Mouse (Mus musculus) heart, embryonic 12.5 days (tissue): ENCODE data around the gene Slc13a2. TPM values are rescaled to one million over a fixed set of nuclear protein-coding genes. Genes with fewer than 3 reads are reported as not detected.

ENCODE experiments used
- ATAC-seq: fragments of 200-750 bp; cut with Nextera tagmentation; 2 replicates; pipeline ENCODE4 v1.8.0; 2017; ENCODE audit warnings: moderate TSS enrichment, moderate library complexity; ENCODE audit not compliant: insufficient number of reproducible peaks, low FRiP score
- H3K27ac ChIP-seq: fragments of 300-500 bp; sonication (generic); 2 replicates; pipeline ENCODE4 v1.5.1; 2016; ENCODE audit warnings: mild to moderate bottlenecking, moderate library complexity; ENCODE audit not compliant: poor library complexity, severe bottlenecking
- H3K27me3 ChIP-seq: fragments of 300-500 bp; sonication (generic); replicated peaks from 2 replicates; pipeline ENCODE4 v1.6.1; 2016; ENCODE audit warnings: mild to moderate bottlenecking, moderate library complexity
- H3K36me3 ChIP-seq: fragments of 300-500 bp; sonication (generic); 2 replicates; pipeline ENCODE4 v1.6.1; 2016; ENCODE audit warnings: mild to moderate bottlenecking, moderate library complexity
- H3K4me1 ChIP-seq: fragments of 300-500 bp; sonication (generic); replicated peaks from 2 replicates; pipeline ENCODE4 v1.6.1; 2016; ENCODE audit warnings: mild to moderate bottlenecking
- H3K4me2 ChIP-seq: fragments of 300-500 bp; sonication (generic); 2 replicates; pipeline ENCODE4 v1.6.1; 2016; ENCODE audit warnings: mild to moderate bottlenecking, moderate library complexity
- H3K4me3 ChIP-seq: fragments of 300-500 bp; sonication (generic); 2 replicates; pipeline ENCODE4 v1.5.1; 2016; ENCODE audit warnings: mild to moderate bottlenecking
- H3K9ac ChIP-seq: fragments of 300-500 bp; sonication (generic); 2 replicates; pipeline ENCODE4 v1.6.1; 2016; ENCODE audit warnings: mild to moderate bottlenecking, moderate library complexity
- H3K9me3 ChIP-seq: fragments of 300-500 bp; sonication (generic); replicated peaks from 2 replicates; pipeline ENCODE4 v1.6.1; 2016; ENCODE audit warnings: mild to moderate bottlenecking, moderate library complexity
- WGBS: fragments of 180-500 bp; shearing (Covaris S2); methylation state at CpG from one replicate; pipeline ENCODE4 v1.1.7; 2016; 5-methylcytosine and 5-hydroxymethylcytosine counted together
- polyA plus RNA-seq: library from polyadenylated mRNA; unstranded; fragments of >200 nt; fragmentation: Nextera tagmentation; extraction: Ambion mirVana; gene quantifications from 2 replicates; pipeline ENCODE4 v1.2.1, GENCODE M21; 2016

The Slc13a2 gene
- polyA plus RNA-seq, 1 experiment from 2014 or later = not detected

DNA sequence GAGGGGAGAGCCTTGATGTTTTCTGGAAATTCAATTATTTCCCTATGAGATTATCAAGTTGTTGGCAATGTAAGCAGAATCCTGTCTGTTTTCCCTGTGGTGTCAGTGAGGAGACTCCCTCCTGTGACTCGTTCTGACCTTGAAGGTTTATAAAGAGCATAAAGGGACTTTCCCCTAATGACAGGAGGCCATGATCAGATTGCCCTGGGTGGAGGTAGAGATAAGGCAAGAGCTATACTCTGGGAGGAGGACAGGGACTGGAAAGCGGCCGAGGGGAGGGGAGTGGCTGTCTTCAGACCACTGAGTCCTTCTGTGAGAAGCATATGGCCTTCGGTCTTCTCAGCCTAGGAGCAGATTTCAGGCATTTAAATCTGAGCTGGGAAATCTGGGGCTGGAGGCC, 12.0 kb upstream of the Slc13a2 start:
- WGBS = 29% methylated on average over 4 of the region's 4 CpGs
- Histone ChIP-seq H3K36me3 (no peaks in the 10 kb centered on the region), H3K9me3 (no peaks in the 10 kb centered on the region), H3K4me2 (no peak overlapping the region), H3K4me1 (peaks cover 7% of the 10 kb centered on the region; the same call in 1 of the 2 replicates), H3K4me3 (no peak overlapping the region), H3K27me3 (no peaks in the 10 kb centered on the region), H3K9ac (no peak overlapping the region), H3K27ac (no peak overlapping the region)
- ATAC-seq = no peak

DNA sequence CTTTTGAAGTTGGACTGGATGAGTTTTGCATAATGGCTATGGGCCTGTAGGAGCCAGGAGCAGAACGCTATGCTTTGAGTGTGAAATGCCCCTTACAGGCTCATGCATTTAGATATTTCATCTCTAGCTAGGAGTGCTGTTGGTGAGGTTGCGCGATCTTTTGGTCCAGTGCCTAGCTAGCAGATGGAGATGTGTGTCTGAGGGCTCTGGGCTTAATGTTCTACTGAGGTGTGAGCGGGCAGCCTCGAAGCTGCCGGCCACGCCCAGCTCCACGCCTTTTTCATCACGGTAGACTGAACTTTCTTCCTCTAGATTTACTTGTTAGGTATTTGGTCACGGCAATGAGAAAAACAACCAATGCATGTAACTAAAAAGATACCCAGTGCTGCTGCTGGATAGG, 9.2 kb upstream of the Slc13a2 start:
- Histone ChIP-seq H3K36me3 (no peaks in the 10 kb centered on the region), H3K4me1 (peaks cover 7% of the 10 kb centered on the region; the same call in 1 of the 2 replicates), H3K9me3 (no peaks in the 10 kb centered on the region), H3K4me2 (no peak overlapping the region), H3K4me3 (no peak overlapping the region), H3K9ac (no peak overlapping the region), H3K27me3 (no peaks in the 10 kb centered on the region), H3K27ac (no peak overlapping the region)
- no peak for ATAC-seq
- 85% methylated on average over 10 of the region's 10 CpGs for WGBS

DNA sequence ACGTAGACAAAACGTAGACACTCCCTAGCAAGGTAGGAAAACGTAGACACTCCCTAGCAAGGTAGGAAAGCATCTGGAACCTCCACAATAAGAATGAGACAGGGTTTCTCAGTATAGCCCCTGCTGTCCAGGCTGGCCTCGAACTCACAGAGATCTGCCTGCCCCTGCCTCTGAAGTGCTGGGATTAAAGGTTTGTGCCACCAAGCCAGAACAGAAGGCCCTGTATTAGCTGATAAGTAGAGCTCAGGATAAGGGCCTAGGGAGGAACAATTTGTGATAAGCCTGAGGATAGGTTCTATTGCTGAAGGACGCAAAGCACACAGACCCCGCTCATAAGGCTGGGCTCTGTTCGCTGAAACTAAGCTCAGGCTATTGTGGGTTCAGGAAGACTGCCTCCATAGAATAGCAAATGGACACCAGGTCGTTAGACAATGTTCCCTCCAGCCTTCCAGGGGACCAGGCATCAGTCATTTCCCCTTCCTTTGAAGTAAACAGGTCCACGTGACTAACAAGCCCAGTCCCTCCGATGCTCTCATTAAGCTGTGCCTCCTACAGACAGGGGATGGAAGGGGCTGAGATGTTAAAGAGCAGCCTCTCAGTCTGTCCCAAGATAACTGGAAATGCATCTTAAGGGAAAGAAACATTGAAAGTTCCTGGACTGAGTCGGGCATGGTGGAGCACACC, 8.3 kb upstream of the Slc13a2 start:
- Histone ChIP-seq H3K9me3 (no peaks in the 10 kb centered on the region), H3K4me3 (no peak overlapping the region), H3K4me1 (0 out of 2 replicates have a peak, but pooled peaks cover 3% of the 10 kb centered on the region), H3K27ac (no peak overlapping the region), H3K36me3 (no peaks in the 10 kb centered on the region), H3K4me2 (no peak overlapping the region), H3K27me3 (no peaks in the 10 kb centered on the region), H3K9ac (no peak overlapping the region)
- ATAC-seq = no peak
- WGBS = 39% methylated on average over 11 of the region's 11 CpGs

DNA sequence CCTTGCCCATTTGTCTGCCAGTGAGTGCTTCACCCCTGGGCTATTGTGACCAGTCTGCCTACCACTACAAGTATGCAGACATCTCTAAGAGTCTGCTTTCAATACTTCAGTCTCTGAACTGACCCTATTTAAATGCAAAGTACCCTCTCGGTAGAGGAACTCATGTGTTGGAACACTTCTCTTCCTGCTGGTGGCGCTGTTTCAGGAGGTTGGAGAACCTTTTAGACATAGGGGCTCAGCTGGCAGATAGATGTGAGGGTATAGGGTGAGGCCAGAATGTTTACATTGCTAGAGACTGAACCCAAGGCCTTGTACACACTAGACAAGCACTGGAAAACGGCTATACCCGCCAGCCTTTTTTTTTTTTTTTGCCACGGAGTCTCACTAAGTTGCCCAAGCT, 6.3 kb upstream of the Slc13a2 start:
- no peaks in the 10 kb centered on the region for H3K9me3 ChIP-seq
- no peaks in the 10 kb centered on the region for H3K27me3 ChIP-seq
- no peak overlapping the region for H3K9ac ChIP-seq
- no peak overlapping the region for H3K27ac ChIP-seq
- no peaks in the 10 kb centered on the region for H3K4me1 ChIP-seq
- whole genome bisulfite sequencing = 79% methylated on average over 5 of the region's 5 CpGs
- H3K36me3 ChIP-seq = no peaks in the 10 kb centered on the region
- H3K4me2 ChIP-seq = no peak overlapping the region
- H3K4me3 ChIP-seq = no peak overlapping the region
- no peak for ATAC-seq

DNA sequence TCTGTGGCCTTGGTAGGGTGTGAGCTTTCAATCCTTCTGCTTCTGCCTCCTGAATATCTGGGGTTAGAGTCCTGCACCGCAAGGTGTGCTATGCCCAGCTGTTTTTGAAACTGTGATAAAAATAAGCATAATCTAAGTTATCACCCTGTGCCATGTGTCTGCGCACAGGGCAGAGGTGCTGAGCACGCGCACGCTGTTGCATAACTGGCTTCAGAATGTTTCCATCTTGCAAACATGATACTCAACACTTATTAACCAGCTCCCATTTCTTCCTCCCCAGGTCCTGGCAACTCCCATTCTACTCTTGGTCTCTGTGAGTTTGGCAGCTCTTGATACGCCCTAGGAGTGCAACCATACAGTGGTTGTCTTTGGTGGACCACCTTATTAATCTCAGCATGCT, 5.6 kb upstream of the Slc13a2 start:
- Histone ChIP-seq H3K9me3 (no peaks in the 10 kb centered on the region), H3K4me3 (no peak overlapping the region), H3K4me1 (no peaks in the 10 kb centered on the region), H3K27me3 (peaks cover 6% of the 10 kb centered on the region), H3K36me3 (no peaks in the 10 kb centered on the region), H3K27ac (no peak overlapping the region), H3K9ac (no peak overlapping the region), H3K4me2 (no peak overlapping the region)
- 91% methylated on average over 6 of the region's 6 CpGs for WGBS
- ATAC-seq = no peak

DNA sequence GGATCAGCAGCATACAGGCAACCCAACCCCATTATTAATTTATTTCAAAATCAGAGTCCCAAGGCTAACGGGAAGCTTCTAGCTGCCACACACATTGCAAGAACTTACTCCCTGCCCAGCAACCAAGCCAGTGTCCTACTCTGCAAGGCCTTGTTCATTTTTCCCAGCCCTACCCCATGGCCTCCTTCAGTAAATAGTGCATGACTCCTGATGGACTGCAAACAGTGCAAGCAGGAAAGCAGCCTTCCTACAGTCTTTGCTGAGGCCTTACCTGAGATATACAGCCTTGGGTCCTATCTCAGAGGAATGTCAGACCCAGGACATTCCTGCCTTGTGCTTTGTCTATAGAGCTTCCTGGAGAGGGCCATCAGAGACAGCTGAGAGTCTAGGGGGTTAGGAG, 3.6 kb upstream of the Slc13a2 start:
- no peak for ATAC-seq
- WGBS = 95% methylated on average over 1 of the region's 1 CpGs

DNA sequence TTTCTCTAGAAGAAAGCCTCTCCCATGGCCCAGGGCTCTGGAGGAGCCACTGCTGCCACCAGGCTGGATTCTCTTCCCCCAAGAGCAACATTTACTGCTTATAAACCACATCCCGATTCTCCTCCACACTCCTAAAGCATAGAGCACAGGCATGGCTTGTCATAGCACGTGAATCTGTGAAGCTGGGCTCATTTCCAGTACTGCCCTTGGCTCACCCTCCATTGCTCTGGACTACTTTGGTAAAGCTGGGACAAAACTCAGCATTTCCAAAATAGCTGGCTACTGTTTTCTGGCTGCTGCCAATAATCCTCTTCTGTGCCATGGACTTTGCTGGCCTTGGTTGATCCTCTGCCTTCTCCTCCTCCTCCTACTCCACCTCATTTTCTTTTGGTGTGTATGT, 2.3 kb upstream of the Slc13a2 start:
- H3K4me2 ChIP-seq = no peak overlapping the region
- peaks cover 34% of the 10 kb centered on the region for H3K27me3 ChIP-seq
- H3K4me1 ChIP-seq = no peaks in the 10 kb centered on the region
- WGBS = 60% methylated on average over 2 of the region's 2 CpGs
- no peak overlapping the region for H3K9ac ChIP-seq
- no peak overlapping the region for H3K27ac ChIP-seq
- no peak for ATAC-seq
- no peak overlapping the region for H3K4me3 ChIP-seq
- no peaks in the 10 kb centered on the region for H3K9me3 ChIP-seq
- no peaks in the 10 kb centered on the region for H3K36me3 ChIP-seq

More for the DNA sequence above, 3.6 kb upstream of the Slc13a2 start:
- Histone ChIP-seq H3K9ac (no peak overlapping the region), H3K36me3 (no peaks in the 10 kb centered on the region), H3K9me3 (no peaks in the 10 kb centered on the region), H3K4me1 (no peaks in the 10 kb centered on the region), H3K27me3 (peaks cover 24% of the 10 kb centered on the region), H3K4me3 (no peak overlapping the region), H3K27ac (no peak overlapping the region), H3K4me2 (no peak overlapping the region)

DNA sequence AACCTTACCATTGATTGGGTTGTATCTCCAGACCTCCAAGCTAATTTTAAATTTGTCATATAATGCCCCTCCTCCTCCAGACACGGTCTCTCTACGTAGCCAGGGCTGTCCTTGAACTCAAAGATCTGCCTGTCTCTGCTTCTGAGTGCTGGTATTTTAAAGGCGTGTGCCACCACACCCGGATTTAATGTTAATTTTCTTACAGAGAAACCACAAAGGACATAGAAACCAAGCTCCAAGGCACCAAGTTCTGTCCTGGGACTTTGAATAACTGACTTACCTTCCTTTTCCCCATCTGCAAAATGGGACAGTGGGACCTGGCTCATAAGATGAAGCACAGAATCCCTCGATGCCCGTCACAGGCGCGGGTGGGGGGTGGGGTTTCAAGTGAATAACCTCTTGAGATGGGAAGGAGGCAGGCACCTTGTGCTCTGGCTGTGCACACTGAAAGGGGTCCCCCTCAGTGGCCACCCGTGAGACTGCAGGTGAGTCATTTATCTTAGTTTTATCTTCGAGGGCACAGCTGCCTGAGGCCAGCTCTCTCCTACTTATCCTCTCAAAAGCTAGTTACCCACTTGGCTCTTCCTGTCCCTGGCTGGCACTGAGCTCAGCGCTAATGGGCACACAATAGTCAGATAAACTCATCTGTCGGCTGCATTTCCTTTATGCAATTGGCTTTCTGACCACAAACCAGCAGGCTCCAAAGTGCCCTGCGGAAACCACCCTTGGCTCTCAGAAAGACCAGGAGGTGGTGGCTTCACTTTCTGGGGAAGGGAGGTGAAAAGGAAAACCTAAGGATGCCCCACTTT, 612 bp downstream of the Slc13a2 start:
- peaks cover 49% of the 10 kb centered on the region for H3K27me3 ChIP-seq
- no peak overlapping the region for H3K9ac ChIP-seq
- no peaks in the 10 kb centered on the region for H3K4me1 ChIP-seq
- H3K4me2 ChIP-seq = no peak overlapping the region
- H3K9me3 ChIP-seq = no peaks in the 10 kb centered on the region
- no peak overlapping the region for H3K4me3 ChIP-seq
- 49% methylated on average over 13 of the region's 13 CpGs for WGBS
- no peak for ATAC-seq
- H3K27ac ChIP-seq = no peak overlapping the region
- H3K36me3 ChIP-seq = no peaks in the 10 kb centered on the region

DNA sequence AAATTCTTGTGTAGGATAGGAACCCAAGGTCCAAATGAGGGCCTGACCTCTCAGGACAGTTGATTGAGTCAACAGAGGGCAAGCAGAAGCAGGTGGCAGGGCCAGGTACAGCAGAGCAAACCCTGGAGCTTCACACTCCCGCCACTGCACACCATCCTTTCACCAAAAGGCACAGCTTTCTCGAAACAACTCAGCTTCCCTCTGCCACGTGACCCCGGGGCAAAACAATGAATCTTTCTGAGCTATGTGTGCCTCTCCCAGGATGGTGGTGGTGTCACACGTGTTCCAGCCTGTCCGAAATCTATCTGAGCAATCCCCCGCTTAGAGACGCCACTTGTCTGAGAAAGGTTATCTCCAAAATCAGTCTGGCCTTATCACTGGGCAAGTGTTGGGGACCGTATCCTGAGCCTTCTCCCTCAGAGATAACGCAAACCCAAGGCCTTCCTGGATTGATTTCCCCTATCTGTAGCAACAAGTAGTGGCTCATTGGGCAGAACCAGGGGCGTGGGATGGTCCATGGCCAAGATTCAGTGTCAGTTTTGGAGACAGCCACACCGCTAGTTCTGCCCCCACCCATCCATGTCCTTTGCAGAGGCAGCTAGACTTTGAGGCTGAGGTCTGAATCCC, 1.6 kb downstream of the Slc13a2 start:
- Histone ChIP-seq H3K9me3 (no peaks in the 10 kb centered on the region), H3K4me2 (no peak overlapping the region), H3K27me3 (peaks cover 57% of the 10 kb centered on the region), H3K4me3 (no peak overlapping the region), H3K36me3 (no peaks in the 10 kb centered on the region), H3K9ac (no peak overlapping the region), H3K4me1 (no peaks in the 10 kb centered on the region), H3K27ac (no peak overlapping the region)
- WGBS = 45% methylated on average over 12 of the region's 12 CpGs
- no peak for ATAC-seq

DNA sequence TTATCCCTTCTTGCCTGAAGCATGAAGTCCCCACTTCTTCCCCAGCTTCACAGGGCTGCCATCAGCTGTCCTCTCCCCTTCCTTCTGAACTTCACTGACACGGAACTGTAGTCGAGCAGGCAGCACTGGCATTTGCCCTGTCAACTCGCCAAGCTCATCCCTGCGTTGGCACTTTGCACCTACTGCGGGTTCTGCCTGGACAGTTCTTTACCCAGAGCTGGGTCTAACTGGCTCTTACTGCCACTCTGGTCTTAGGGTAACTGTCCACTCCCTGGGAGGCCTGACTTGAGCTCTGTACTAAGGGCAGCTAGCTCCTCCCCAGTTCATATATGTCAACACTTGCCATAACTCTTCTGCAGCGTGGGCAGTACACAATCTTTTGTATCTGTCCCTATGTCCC, 5.2 kb downstream of the Slc13a2 start:
- peaks cover 62% of the 10 kb centered on the region for H3K27me3 ChIP-seq
- H3K9ac ChIP-seq = no peak overlapping the region
- WGBS = 81% methylated on average over 6 of the region's 6 CpGs
- no peak overlapping the region for H3K4me3 ChIP-seq
- H3K9me3 ChIP-seq = no peaks in the 10 kb centered on the region
- H3K4me2 ChIP-seq = no peak overlapping the region
- no peaks in the 10 kb centered on the region for H3K4me1 ChIP-seq
- H3K36me3 ChIP-seq = no peaks in the 10 kb centered on the region
- no peak for ATAC-seq
- H3K27ac ChIP-seq = no peak overlapping the region

DNA sequence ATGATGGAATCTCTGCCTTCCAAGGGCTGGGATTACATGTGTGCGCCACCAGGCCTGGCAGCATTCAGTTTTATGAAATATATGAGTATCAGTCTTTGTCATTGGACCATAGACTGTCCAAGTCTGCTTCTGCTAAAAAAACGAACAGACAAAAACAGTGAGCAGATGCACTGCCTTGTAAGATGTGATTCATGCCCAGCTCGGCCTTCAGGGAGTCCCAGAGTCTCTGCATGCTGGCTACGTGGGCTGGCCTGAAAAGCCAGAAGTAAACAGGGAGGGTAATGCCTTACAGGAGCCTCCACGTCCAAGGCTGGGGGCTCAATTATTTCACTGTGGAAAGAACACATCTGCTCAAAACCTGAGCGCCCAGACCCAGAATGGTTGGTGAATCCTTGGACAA, 9.2 kb downstream of the Slc13a2 start:
- Histone ChIP-seq H3K27me3 (peaks cover 37% of the 10 kb centered on the region), H3K9ac (no peak overlapping the region), H3K4me1 (no peaks in the 10 kb centered on the region), H3K4me2 (no peak overlapping the region), H3K27ac (no peak overlapping the region), H3K4me3 (no peak overlapping the region), H3K9me3 (no peaks in the 10 kb centered on the region), H3K36me3 (no peaks in the 10 kb centered on the region)
- ATAC-seq = no peak
- 66% methylated on average over 6 of the region's 6 CpGs for WGBS
